9 mouse cellular contexts compared by ENCODE assay signal in genomic region chr9:65909837-65910236, GRCm38 (mm10). TPM values are rescaled to one million over a fixed set of nuclear protein-coding genes. Genes with fewer than 3 reads are reported as not detected.
DNase-seq lines count a peak whose midpoint lies in the region; ATAC-seq and TF ChIP-seq lines count a peak whose summit lies in the region.
"Had no signal": no experiment of that assay in that cellular context is flagged by ENCODE, and none has a peak within 500 bp of the region (broad histone marks: within the 10 kb centered on the region; RNA-seq: fewer than 3 reads in every experiment).

No protein-coding gene starts in this region.

- no peak for TF ChIP-seq POLR2A in spleen, adult 2 months (IDR thresholded peaks at IDR 0.05; ENCODE audit: low read depth, low read length)

- peaks cover 32% of the 10 kb centered on the region for H3K36me3 ChIP-seq in erythroblast, embryonic 14.5 days (ENCODE audit: control insufficient read depth)
- no peaks in the 10 kb centered on the region for H3K36me3 ChIP-seq in spleen, adult 2 months (ENCODE audit: control insufficient read depth, insufficient read depth, low read length)
- 0 out of 2 replicates have a peak, but pooled peaks cover 4% of the 10 kb centered on the region for H3K36me3 ChIP-seq in limb, embryonic 15.5 days
- no peaks in the 10 kb centered on the region for H3K36me3 ChIP-seq in stomach, embryonic 16.5 days (ENCODE audit: control insufficient read depth, insufficient read depth, low read length)

- peak overlapping the region; percentile 92 for H3K4me3 ChIP-seq in erythroblast, embryonic 14.5 days (replicated peaks)
- H3K4me3 ChIP-seq in spleen, adult 2 months (ENCODE audit: extremely low read depth, insufficient read depth, insufficient read length) = peak overlapping the region; percentile 90; the same call in 1 of the 2 replicates
- H3K4me3 ChIP-seq in limb, embryonic 15.5 days = peak overlapping the region; percentile 83
- H3K4me3 ChIP-seq in stomach, embryonic 16.5 days (replicated peaks; ENCODE audit: low read length) = peak overlapping the region; percentile 95

- peak overlapping the region; percentile 70 for H3K4me2 ChIP-seq in limb, embryonic 15.5 days
- H3K4me2 ChIP-seq in stomach, embryonic 16.5 days (ENCODE audit: low read depth, low read length) = peak overlapping the region; percentile 85

- no peak for ATAC-seq in erythroblast, adult 5-6 weeks (replicated peaks; ENCODE audit: low FRiP score, poor library complexity, severe bottlenecking)
- no peak for ATAC-seq in limb, embryonic 15.5 days (ENCODE audit: insufficient number of reproducible peaks, low FRiP score, low TSS enrichment, low read depth)
- ATAC-seq in stomach, embryonic 16.5 days (ENCODE audit: insufficient read depth, low FRiP score) = no peak

- no peak for TF ChIP-seq CTCF in spleen, adult 2 months (IDR thresholded peaks at IDR 0.05; ENCODE audit: extremely low read depth, insufficient read depth, insufficient read length, insufficient replicate concordance)

- peak overlapping the region; percentile 78 for H3K9ac ChIP-seq in limb, embryonic 15.5 days
- H3K9ac ChIP-seq in stomach, embryonic 16.5 days (ENCODE audit: low read length) = peak overlapping the region; percentile 87

- no peak for DNase-seq in spleen, adult 2 months (ENCODE audit: low read depth in 1 of 2, low spot score in 2 of 2)
- no peak for DNase-seq in spleen, postnatal 4 days (ENCODE audit: low spot score in 2 of 2)
- DNase-seq in retina, embryonic 14.5 days (ENCODE audit: low spot score) = no peak
- DNase-seq in kidney, postnatal 36 days = no peak

- peaks cover 30% of the 10 kb centered on the region for H3K4me1 ChIP-seq in erythroblast, embryonic 14.5 days (ENCODE audit: control insufficient read depth)
- H3K4me1 ChIP-seq in spleen, adult 2 months (ENCODE audit: control insufficient read depth, insufficient read depth, insufficient read length) = no peaks in the 10 kb centered on the region
- H3K4me1 ChIP-seq in limb, embryonic 15.5 days = peaks cover 11% of the 10 kb centered on the region; the same call in 1 of the 2 replicates
- peaks cover 5% of the 10 kb centered on the region; the same call in 1 of the 2 replicates for H3K4me1 ChIP-seq in stomach, embryonic 16.5 days (ENCODE audit: control insufficient read depth, insufficient read depth, low read length)

- no peaks in the 10 kb centered on the region for H3K27me3 ChIP-seq in erythroblast, embryonic 14.5 days (ENCODE audit: control insufficient read depth)
- H3K27me3 ChIP-seq in spleen, adult 2 months (ENCODE audit: control insufficient read depth, insufficient read depth, low read length) = no peaks in the 10 kb centered on the region
- H3K27me3 ChIP-seq in limb, embryonic 15.5 days = no peaks in the 10 kb centered on the region
- no peaks in the 10 kb centered on the region for H3K27me3 ChIP-seq in stomach, embryonic 16.5 days (ENCODE audit: control insufficient read depth, insufficient read depth, low read length)

- H3K9me3 ChIP-seq in erythroblast, embryonic 14.5 days (ENCODE audit: control insufficient read depth, low read length) = no peaks in the 10 kb centered on the region
- no peaks in the 10 kb centered on the region for H3K9me3 ChIP-seq in limb, embryonic 15.5 days
- H3K9me3 ChIP-seq in stomach, embryonic 16.5 days (replicated peaks; ENCODE audit: control insufficient read depth, low read length) = no peaks in the 10 kb centered on the region

- H3K27ac ChIP-seq in spleen, adult 2 months (ENCODE audit: insufficient read depth, low read length) = peak overlapping the region; percentile 86
- H3K27ac ChIP-seq in limb, embryonic 15.5 days = peak overlapping the region; percentile 94
- peak overlapping the region; percentile 92 for H3K27ac ChIP-seq in stomach, embryonic 16.5 days (ENCODE audit: low read length)

- 2% methylated on average over 4 of the region's 4 CpGs for WGBS in spleen, adult 2 months
- 4% methylated on average over 4 of the region's 4 CpGs for WGBS in limb, embryonic 15.5 days
- 5% methylated on average over 4 of the region's 4 CpGs for WGBS in stomach, embryonic 16.5 days

RNA-seq across cellular contexts. Expression of gene Csnk1g1, which starts 1.1 kb away (rescaled TPM):
- polyA plus RNA-seq in erythroblast, embryonic 14.5 days (2012) = 0.10 and 0.24 TPM in 2 replicates
- total RNA-seq in erythroblast, adult 5-6 weeks (2015; ENCODE audit: low replicate concordance) = 9.6 and 15.8 TPM in 2 replicates
- 12.5 and 19.3 TPM in 2 replicates for total RNA-seq in erythroblast, adult 5-6 weeks (2017; ENCODE audit: low replicate concordance)
- 4.8 TPM in 2 replicates for polyA plus RNA-seq in spleen, adult 2 months (2012; rRNA removed)
- polyA plus RNA-seq in limb, embryonic 15.5 days (2015; fragmentation: Nextera tagmentation; extraction: Ambion mirVana) = 15.0 and 17.7 TPM in 2 replicates
- polyA plus RNA-seq in stomach, embryonic 16.5 days (2015; fragmentation: Nextera tagmentation; extraction: Ambion mirVana) = 13.1 and 14.1 TPM in 2 replicates

RNA-seq across cellular contexts. Expression of gene Trip4, which starts 1.2 kb away (rescaled TPM):
- polyA plus RNA-seq in erythroblast, embryonic 14.5 days (2012) = 0.06 and 0.07 TPM in 2 replicates
- total RNA-seq in erythroblast, adult 5-6 weeks (2015; ENCODE audit: low replicate concordance) = 5.4 and 6.0 TPM in 2 replicates
- total RNA-seq in erythroblast, adult 5-6 weeks (2017; ENCODE audit: low replicate concordance) = 8.0 and 13.5 TPM in 2 replicates
- polyA plus RNA-seq in spleen, adult 2 months (2012; rRNA removed) = 3.0 and 4.2 TPM in 2 replicates
- 34.9 and 35.7 TPM in 2 replicates for polyA plus RNA-seq in limb, embryonic 15.5 days (2015; fragmentation: Nextera tagmentation; extraction: Ambion mirVana)
- polyA plus RNA-seq in stomach, embryonic 16.5 days (2015; fragmentation: Nextera tagmentation; extraction: Ambion mirVana) = 25.5 and 29.3 TPM in 2 replicates

RNA-seq across cellular contexts. Expression of gene Pclaf, which starts 19.8 kb away (rescaled TPM):
- 0.32 and 0.60 TPM in 2 replicates for polyA plus RNA-seq in erythroblast, embryonic 14.5 days (2012)
- 21.7 and 24.9 TPM in 2 replicates for total RNA-seq in erythroblast, adult 5-6 weeks (2015; ENCODE audit: low replicate concordance)
- 51.6 and 90.7 TPM in 2 replicates for total RNA-seq in erythroblast, adult 5-6 weeks (2017; ENCODE audit: low replicate concordance)
- 2.4 and 4.8 TPM in 2 replicates for polyA plus RNA-seq in spleen, adult 2 months (2012; rRNA removed)
- 126 and 135 TPM in 2 replicates for polyA plus RNA-seq in limb, embryonic 15.5 days (2015; fragmentation: Nextera tagmentation; extraction: Ambion mirVana)
- polyA plus RNA-seq in stomach, embryonic 16.5 days (2015; fragmentation: Nextera tagmentation; extraction: Ambion mirVana) = 119 and 131 TPM in 2 replicates
- total RNA-seq: layer of hippocampus, adult 18-20 months had no signal

Comparison
In these comparisons a context has a peak if more than half of its experiments do, and no peak if none do; other contexts are left out.
1. RNA of gene Pclaf, which starts 19.8 kb away (polyA plus RNA-seq): 126 to 135 TPM in limb, embryonic 15.5 days and 119 to 131 TPM in stomach, embryonic 16.5 days; 2.4 to 4.8 TPM in spleen, adult 2 months and 0.32 to 0.60 TPM in erythroblast, embryonic 14.5 days; every median in the first group is over 10 times any median in the second.
2. Peak in every context shown above with its lines, with median percentiles within 50 percentile points of each other: H3K4me3 ChIP-seq and H3K27ac ChIP-seq.